In the genomic region with DNA sequence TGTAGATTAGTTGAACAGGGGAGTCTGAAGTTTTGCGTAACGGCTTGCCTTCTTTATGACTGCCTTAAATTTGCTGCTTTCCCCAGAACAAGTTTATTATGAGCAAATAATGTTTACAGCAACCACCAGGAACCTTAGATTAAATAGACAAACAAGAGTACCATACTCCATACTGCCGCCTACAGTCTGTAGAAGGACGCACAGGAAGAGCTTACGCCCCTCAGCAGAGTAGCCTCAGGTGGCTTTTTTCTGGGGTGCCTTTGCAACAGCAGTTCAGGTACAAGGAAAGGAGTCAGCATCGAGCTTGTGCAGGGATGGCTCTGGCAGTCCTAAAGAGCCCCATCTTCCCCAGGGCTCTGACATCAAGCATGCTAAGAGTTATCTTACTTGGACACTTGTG, we compare ENCODE assay signal across 14 mouse cellular contexts. TPM values are rescaled to one million over a fixed set of nuclear protein-coding genes. Genes with fewer than 3 reads are reported as not detected.
DNase-seq lines count a peak whose midpoint lies in the region; ATAC-seq and TF ChIP-seq lines count a peak whose summit lies in the region.
"Had no signal": no experiment of that assay in that cellular context is flagged by ENCODE, and none has a peak within 500 bp of the region (broad histone marks: within the 10 kb centered on the region; RNA-seq: fewer than 3 reads in every experiment).

No protein-coding gene starts in this region.

- peak; percentile 21; the same call in 1 of the 2 replicates for TF ChIP-seq CTCF in gastrocnemius, adult 2 months (IDR thresholded peaks at IDR 0.05)
- peak; percentile 39 for TF ChIP-seq CTCF in lung, postnatal 0 days (IDR thresholded peaks at IDR 0.05)
- peak; percentile 54 for TF ChIP-seq CTCF in Patski (IDR thresholded peaks at IDR 0.05)

- no peaks in the 10 kb centered on the region for H3K4me1 ChIP-seq in lung, postnatal 0 days (ENCODE audit: insufficient read depth, low read depth, low read length)
- H3K4me1 ChIP-seq: heart, embryonic 15.5 days; midbrain, embryonic 12.5 days; neural tube, embryonic 12.5 days had no signal

- no peaks in the 10 kb centered on the region for H3K27me3 ChIP-seq in lung, postnatal 0 days (replicated peaks; ENCODE audit: insufficient read depth, low read length)
- H3K27me3 ChIP-seq in Patski = no peaks in the 10 kb centered on the region
- H3K27me3 ChIP-seq in splenic B cell, adult 2 months (ENCODE audit: control insufficient read depth, insufficient read depth, low read length, poor library complexity, severe bottlenecking) = no peaks in the 10 kb centered on the region
- H3K27me3 ChIP-seq: heart, embryonic 15.5 days; midbrain, embryonic 12.5 days; neural tube, embryonic 12.5 days had no signal

- H3K4me2 ChIP-seq in lung, postnatal 0 days (replicated peaks; ENCODE audit: low read depth, low read length) = no peak overlapping the region
- H3K4me2 ChIP-seq: heart, embryonic 15.5 days; midbrain, embryonic 12.5 days; neural tube, embryonic 12.5 days had no signal

- no peak overlapping the region for H3K4me3 ChIP-seq in gastrocnemius, adult 2 months
- no peak overlapping the region for H3K4me3 ChIP-seq in lung, postnatal 0 days (ENCODE audit: low read depth, low read length)
- H3K4me3 ChIP-seq: heart, embryonic 15.5 days; midbrain, embryonic 12.5 days; neural tube, embryonic 12.5 days had no signal

- no peak for DNase-seq in gastrocnemius, adult 2 months
- no peak for DNase-seq in gastrocnemius, adult 8-10 months (ENCODE audit: low spot score in 2 of 2)
- peak; percentile 14 for DNase-seq in lung, postnatal 0 days (ENCODE audit: low spot score)
- no peak for DNase-seq in lung, postnatal 25 days (ENCODE audit: low spot score)
- DNase-seq in Patski (ENCODE audit: low read depth, low spot score) = no peak
- peak; percentile 15 for DNase-seq in splenic B cell, adult 2 months (ENCODE audit: low read depth, low spot score)
- DNase-seq in gastrocnemius, postnatal 14 days = no peak
- DNase-seq in adrenal gland, postnatal 10 days = no peak
- DNase-seq: gastrocnemius, postnatal 10 days; kidney, adult 11 months; right cerebral cortex, adult 18-20 months had no signal

- in situ Hi-C loops in Patski (cut with MboI; ENCODE audit: low pct_unique_long_range_greater_than_20kb) = no loop called here

- intact Hi-C loops in gastrocnemius, adult 2 months (cut with DNase I) = no loop called here
- intact Hi-C loops in gastrocnemius, postnatal 14 days (cut with DNase I; ENCODE audit: low total_unique reads) = loop anchor here (10.0 kb wide), 1 partner anchor 50 kb away; no protein-coding TSS in a partner anchor

- ATAC-seq in lung, postnatal 0 days = no peak
- no peak for ATAC-seq in Patski

- WGBS in lung, postnatal 0 days = 91% methylated on average over 6 of the region's 6 CpGs

- CTCF ChIA-PET in Patski (lab: Charles Lee) = interaction anchor here (1.0 to 1.6 kb wide), 2 partner anchors 9 to 24 kb away, joined by 3 to 4 read pairs; no protein-coding TSS in a partner anchor

- peaks cover 28% of the 10 kb centered on the region for H3K36me3 ChIP-seq in lung, postnatal 0 days (ENCODE audit: insufficient read depth, low read length)
- H3K36me3 ChIP-seq in splenic B cell, adult 2 months (ENCODE audit: control insufficient read depth, insufficient read depth, low read length, poor library complexity, severe bottlenecking) = peaks cover 24% of the 10 kb centered on the region

- no peak overlapping the region for H3K27ac ChIP-seq in gastrocnemius, adult 2 months
- H3K27ac ChIP-seq in lung, postnatal 0 days (ENCODE audit: low read length) = no peak overlapping the region
- H3K27ac ChIP-seq: heart, embryonic 15.5 days; midbrain, embryonic 12.5 days; neural tube, embryonic 12.5 days had no signal

- TF ChIP-seq EP300 in lung, postnatal 0 days (IDR thresholded peaks at IDR 0.05) = no peak

- no peak overlapping the region for H3K9ac ChIP-seq in lung, postnatal 0 days (replicated peaks; ENCODE audit: low read depth)
- H3K9ac ChIP-seq: heart, embryonic 15.5 days; midbrain, embryonic 12.5 days; neural tube, embryonic 12.5 days had no signal

- H3K9me3 ChIP-seq in lung, postnatal 0 days (ENCODE audit: low read length) = no peaks in the 10 kb centered on the region
- H3K9me3 ChIP-seq: heart, embryonic 15.5 days; midbrain, embryonic 12.5 days; neural tube, embryonic 12.5 days had no signal

- POLR2A ChIA-PET in Patski (lab: Charles Lee) = interaction anchor here (1.1 kb wide), 1 partner anchor 38 kb away, joined by 3 read pairs; no protein-coding TSS in a partner anchor

RNA-seq across cellular contexts. Expression of gene Rbl2, which starts 35.4 kb away (rescaled TPM):
- 10 to 100 TPM; 39.4 to 40.1 TPM for total RNA-seq in gastrocnemius, adult 2 months (2021)
- 10 to 100 TPM; 36.9 to 51.2 (median 41.7) TPM for total RNA-seq in gastrocnemius, adult 8-10 months (2022)
- 13.7 and 13.8 TPM in 2 replicates for polyA plus RNA-seq in lung, postnatal 0 days (2015; fragmentation: Nextera tagmentation; extraction: Ambion mirVana)
- 52.7 TPM for polyA plus RNA-seq in Patski (2021)
- 10 to 100 TPM; 18.6 to 23.8 TPM for total RNA-seq in gastrocnemius, postnatal 14 days (2021)
- total RNA-seq in adrenal gland, postnatal 10 days (2021) = 10 to 100 TPM; 29.5 to 35.9 TPM

Comparison
In these comparisons a context has a peak if more than half of its experiments do, and no peak if none do; other contexts are left out.
1. DNase-seq: peak in lung, postnatal 0 days (single experiment) and splenic B cell, adult 2 months (single experiment); none in gastrocnemius, adult 2 months (single experiment), gastrocnemius, adult 8-10 months (0 of 2), lung, postnatal 25 days (single experiment), Patski (single experiment), gastrocnemius, postnatal 14 days (single experiment) and adrenal gland, postnatal 10 days (single experiment).
2. Peak in every context shown above with its lines, with median percentiles within 50 percentile points of each other: CTCF ChIP-seq.